Mouse (Mus musculus) ovary, postnatal 10 days (tissue): ENCODE measurements around the gene Chek1.

Source experiments
- DNase-seq: peaks from one replicate; pipeline ENCODE4 v3.0.0; 2022; ENCODE audit warnings: low spot score

Gene Chek1

DNA sequence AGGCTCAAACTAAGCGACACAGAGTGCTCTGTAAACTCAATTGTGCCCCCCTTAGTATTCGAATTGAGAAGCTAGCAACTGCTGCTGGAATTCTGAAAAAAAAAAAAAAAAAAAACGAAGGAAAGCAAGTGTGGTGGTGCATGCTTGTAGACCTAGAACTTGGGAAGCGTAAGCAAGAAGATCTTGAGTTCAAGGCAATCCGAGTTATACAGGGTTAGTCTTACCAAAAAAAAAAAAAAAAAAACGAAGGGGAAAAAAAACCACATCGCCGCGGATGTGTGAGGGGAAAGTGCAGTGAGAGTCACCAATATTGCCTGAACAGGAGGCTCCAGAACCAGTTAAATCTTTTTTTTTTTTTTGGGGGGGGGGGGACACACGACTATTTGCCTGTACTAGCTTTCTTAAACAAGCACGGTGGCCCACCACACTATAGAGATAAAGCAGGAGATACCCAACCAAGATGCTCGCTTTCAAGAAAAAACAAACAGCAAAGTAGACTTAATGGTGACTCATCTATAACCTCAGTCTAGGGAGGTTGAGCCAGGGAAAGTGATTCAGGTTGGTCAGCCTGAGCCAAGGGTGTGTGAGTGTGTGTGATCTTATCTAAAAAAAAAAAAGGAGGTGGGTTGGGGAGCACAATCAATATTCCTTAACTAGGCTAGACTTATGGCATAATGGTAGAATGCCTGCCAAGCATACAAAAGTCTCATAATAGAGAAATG lies at the start of gene Chek1:
Gene Chek1, minus strand, starts transcription at position 32 of the 722 bp plus-strand sequence.
- DNase-seq: no peak

DNA sequence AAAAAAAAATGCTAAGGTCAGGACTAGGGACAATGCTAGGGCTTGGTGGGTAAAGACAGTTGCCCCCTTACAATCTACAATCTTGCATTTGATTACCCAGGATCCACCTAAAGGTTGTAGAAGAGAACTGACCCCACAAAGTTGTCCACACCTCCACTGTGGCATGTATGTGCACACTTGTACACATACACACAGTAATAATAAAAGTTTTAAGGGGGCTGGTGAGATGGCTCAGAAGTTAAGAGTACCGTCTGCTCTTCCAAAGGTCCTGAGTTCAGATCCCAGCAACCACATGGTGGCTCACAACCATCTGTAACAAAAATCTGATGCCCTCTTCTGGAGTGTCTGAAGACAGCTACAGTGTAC lies 42.2 kb upstream of the Chek1 start:
- no peak for DNase-seq

DNA sequence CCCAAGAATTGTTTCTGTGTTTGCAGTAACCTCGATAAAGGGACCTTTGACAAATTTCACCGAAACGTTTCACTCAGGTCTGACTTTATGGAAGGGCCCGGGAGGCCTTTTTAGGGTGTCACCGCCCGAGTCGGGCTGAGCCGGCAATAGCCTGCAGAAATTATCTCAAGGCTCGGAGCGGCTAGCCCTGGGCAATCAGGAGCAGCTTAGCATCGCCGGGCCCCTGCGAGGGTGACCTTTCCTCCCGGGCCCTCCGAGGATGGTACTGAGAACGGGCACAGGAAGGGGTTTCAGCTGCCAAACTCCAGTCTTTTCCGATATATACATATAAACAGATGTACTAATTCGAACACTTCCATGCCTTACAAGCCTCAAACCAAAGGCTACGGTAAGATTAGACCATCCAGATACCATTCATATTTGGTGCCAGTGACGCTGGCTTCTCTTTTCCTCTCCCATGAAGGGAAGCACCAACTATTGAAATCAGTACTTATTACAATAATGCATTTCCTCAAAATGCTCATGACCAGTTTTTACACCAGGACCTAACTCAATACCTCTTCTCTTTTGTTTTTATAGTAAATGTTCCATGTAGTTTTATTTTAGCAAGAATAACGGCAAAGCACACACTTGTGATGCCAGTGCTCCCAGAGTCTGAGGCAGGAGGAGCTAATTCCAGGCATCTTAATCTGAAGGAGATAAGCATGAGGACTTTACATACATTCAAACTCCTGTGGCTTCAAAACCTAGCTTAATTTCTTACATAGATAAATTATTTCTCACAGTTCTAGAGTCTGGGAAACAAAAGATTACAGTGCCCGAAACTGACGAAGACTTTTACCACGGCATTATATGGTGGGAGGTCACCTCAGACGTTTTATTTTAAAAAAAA lies 41.5 kb upstream of the Chek1 start:
- DNase-seq: peak; percentile 44

DNA sequence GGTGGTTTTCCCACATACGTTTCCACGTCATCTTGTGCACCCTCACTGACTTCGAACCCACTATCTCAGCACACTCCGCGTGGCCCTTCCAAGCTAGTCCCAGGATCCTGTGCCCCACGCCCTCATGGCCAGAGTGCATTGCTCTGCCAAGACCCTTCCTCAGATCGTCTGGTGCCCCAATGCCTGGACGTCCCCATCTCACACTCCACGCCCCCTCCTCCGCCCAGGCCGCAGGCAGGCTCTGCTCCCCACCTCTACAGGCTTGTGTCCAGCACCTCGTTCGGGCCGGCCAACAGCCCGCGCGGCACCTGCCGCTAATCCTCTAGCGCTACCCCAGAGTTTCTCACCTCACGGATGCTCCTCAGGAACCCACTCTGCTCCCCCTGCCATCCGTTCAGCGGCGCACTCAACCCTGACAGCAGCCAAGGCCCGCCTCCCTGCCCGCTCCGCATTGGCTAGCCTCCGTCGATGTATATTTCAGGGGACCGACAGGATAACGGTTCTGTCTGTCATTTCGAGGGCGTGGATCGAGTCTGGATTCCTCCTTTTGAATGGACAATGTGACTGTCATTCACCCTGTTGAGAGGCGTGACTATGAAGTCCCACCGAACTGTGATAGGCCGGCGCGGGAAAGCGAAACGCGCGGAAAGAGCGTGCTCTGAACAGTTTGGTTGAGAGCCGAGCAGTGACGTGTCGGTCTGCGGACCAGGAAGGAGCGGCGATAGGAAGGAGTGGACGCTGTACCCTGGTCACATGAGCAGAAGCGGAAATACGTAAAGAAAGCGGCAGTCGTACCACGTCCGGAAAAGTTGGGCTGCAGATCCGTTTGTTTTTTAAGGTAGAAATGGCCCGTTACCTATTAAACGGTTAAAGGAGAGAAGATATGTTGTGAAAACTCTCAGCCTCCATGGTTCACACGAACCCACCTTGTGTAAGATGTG lies 40.6 kb upstream of the Chek1 start, which contains the start of gene Stt3a:
Gene Stt3a, minus strand, starts transcription at position 477 of the 941 bp plus-strand sequence.
- DNase-seq: peak; percentile 79

DNA sequence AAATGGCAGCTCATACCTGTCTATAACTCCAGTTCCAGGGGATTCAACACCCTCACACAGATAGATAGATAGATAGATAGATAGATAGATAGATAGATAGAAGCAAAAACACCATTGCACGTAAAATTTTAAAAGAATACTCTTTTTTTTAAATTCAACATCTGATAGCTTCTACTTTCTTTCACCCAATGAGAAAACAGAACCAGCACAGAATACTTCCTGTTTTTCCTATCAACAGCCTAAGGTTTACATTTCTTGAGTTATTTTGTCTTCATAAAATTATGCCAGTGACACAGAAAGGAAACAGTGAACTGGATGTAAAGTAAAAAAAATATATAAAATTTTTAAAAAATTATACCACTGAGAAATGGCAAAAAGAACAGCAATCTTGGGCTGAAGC lies 37.5 kb upstream of the Chek1 start:
- no peak for DNase-seq

DNA sequence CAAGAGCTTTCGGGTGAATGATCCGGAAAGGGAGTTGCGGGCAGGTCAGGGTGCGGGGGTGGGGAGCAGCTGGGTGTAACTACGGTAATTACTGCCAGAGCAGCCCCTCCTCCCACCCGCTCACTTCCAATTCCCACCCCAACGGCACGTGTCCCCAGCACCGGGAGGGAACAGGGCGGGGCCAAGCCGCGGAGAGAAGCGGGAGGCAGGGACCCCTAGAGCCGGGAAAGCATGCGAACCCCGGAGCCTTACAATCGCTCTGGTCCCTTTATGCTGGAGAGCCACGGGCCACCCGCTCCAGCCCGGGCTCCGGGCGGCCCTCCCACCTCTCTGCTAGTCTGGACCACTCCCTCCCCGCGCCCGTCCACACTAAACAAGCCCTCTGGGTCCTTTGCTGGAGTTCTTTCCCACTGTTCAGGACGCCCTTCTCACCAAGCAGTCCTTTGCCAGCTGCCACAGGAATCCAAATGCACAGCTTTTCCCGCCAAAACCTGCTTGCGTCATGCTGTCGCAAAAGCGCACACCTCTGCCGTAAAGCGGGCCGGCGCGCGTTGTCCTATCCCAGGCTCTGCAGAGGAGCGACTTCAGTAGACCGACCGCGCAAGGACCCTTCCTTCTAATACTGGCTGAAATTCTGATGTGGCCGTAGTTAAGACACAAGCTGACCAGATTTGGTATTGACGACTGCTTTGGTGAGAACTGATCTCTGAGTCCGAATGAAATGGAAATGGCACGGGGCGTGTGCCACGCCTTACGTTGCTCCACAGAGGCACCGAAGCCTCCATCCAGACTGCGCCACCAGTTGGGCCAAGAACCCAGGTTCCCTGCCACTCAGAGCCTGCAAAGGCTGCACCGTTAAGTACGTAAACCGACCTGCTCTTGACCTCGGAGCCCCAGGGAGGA lies 483 bp downstream of the Chek1 start:
- peak; percentile 87 for DNase-seq

DNA sequence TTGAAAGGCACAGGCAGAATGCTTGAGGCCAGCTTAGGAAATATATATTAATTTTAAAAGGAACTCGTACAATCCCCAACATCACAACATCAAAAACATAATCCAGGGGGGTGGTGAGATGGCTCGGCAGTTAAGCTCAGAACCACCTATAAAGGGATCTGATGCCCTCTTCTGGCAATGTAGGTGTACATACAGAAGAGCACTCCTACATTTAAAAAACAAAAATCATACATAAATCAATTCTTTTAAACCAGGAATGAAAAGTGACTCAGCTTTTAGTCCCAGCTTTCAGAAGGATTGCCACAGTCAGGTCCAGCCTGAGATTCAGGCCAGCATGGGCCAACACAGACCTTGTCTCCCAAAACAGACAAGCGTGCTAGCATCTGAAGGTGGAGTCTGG lies 10.2 kb downstream of the Chek1 start:
- DNase-seq: no peak

DNA sequence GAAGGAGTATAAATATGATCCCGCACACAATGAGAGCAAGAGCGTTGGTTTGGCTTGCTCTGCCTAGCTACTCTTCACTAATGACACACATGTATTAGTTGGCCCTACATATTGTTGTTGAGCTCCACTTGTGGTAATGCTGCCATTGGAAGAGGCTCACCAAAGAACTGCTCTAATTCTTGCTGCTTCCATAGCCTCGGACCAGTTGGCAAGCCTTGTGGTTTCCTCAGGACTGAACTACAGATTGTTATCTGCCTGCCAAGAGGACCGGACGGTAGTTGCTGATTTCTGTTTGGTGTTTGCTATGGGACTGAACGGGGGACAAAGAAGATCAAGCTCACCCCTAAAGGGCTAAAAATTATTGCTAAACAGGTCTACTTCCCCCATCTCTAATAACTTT lies 19.6 kb downstream of the Chek1 start:
- DNase-seq: no peak

DNA sequence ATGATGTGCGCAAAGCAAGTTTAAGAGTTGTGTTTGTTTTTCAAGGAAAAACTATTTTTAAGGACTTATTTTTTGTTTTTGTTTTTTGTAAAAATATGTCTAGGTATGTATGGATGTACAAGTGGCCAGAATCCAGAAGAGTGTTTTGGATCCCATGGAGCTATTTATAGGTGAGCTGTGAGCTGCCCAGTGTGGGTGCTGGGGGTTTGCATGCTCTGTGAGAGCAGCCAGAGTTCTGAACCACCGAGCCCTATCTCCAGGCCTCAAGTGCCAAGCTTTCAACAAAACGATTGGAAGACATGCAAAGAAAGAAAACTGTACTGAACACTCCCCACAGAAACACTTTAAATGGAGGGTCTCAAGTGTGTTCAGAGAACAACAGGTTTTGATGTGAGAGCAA lies 20.9 kb downstream of the Chek1 start:
- DNase-seq: no peak

DNA sequence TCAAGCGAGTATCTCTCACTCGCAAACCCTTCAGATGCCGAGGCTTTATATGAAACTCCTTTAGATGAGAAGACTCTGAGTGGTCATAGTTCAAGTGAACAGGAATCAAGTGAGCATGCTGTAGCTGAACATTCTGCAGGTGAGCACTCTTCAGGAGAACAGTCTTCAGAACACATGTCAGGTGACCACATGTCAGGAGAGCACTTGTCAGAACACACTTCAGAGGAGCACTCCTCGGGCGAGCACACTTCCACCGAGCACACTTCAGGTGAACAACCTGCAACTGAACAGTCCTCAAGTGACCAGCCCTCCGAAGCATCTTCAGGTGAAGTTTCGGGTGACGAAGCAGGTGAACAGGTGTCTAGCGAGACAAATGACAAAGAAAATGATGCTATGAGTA lies 32.6 kb downstream of the Chek1 start:
- DNase-seq: no peak

DNA sequence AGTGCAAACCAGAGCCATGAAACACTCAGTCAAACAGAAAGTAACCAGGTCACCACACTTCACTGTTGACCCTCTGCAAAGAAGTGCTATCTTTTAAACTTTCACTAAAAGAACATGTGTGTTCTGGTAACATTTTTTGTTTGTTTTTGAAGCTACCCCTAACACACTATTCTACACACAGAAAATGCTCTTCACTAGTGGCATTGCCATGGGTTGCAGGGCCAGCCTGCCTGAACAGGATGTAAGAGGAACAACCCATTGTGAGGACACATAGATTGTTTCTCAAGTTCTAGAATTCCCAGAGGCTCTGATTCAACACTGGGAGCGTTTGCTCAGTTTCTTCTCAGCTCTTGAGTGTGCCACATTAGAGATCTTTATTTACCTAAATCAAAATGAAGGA lies 33.9 kb downstream of the Chek1 start, which contains the start of gene Acrv1:
Gene Acrv1, plus strand, starts transcription at position 301 of the 400 bp plus-strand sequence.
- no peak for DNase-seq

DNA sequence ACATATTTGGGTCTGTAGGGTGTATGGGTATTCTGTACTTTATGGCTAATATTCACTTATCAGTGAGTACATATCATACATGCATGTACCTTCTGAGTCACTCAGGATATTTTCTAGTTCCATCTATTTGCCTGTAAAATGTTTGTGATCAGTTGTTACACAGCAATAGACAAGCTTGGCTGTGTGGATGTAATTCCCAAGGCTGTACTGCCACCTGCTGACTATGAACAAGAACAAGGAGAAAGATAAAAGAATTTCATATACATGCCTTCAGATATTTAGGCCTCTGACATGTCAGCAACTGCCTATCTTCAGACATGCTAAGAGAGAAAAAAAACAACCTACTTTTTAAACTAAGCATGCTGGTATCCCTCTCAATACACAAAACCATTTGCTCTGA lies 39.5 kb downstream of the Chek1 start:
- DNase-seq: no peak

DNA sequence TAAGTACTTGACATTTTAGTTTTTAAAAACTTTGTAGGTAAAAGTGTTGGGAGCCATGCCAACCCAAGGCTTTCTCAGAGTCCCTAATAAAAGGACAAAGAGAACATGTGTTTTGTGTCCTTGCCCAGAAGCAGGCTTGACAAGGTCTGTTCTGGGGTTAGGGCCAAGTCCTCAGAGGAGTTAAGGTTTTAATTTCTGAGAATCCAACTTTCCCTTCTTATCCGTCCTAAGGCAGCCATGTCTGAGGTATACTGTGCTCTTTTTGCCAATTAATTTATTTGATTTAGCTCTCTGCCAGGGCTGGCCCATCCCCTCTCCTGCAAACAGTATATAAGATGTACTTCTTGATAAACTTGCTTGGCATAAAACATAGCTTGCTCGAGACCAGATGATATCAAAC lies 45.4 kb downstream of the Chek1 start:
- no peak for DNase-seq
